Mouse (Mus musculus) right cerebral cortex, adult 2 months (tissue): ENCODE measurements at regions not wholly inside any gene's neighbourhood (a gene's known extent, or its start where the extent isn't known, plus 50 kb on each side); places are given as distances from the start of the nearest gene placed in this dataset.

Experiments
- DNase-seq, 2 experiments: peaks; one replicate each; pipeline ENCODE4 v3.0.0; 2021 to 2022; ENCODE audit warnings: low spot score in 2 of 2

DNA sequence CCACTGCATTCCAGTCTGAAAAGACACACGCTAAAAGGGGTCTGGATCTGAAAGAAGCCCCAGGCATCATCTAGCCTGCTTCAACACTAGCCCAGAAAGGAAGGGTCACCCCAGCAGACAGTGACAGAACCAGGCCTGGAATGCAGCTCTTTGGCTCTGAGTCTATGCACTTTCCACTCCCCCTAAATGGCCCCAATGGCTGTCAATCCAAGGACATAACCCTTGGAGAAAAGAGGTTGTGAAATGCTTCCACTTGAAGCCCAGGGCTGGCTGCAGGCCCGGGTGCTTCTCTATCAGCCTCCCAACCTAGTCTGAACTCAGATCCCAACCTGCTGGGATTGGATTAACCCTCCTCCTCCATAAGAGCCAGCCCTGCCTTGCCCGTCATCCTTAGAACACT is 194.6 kb upstream of the Bcl6 start:
- DNase-seq, result no peak

DNA sequence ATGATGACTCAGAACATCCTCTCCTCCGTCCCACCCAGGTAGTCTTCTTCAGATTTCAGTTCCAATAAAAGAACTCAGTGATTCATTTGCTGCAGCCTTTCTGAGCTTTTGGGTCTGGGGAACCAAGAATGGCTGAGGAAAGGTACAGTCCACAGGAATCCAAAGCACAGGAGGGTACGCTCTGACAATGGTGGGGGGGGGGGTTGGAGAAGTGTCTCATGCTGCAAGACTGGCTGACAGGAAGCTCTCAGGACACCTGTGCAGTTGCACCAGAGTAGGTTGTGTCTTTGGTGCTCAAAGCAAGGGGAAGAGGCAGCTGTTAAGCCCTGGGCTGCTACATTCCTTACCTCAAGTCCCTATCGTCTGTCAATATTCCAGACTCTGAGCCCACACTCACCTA is 192.7 kb upstream of the Bcl6 start:
- DNase-seq, result no peak

DNA sequence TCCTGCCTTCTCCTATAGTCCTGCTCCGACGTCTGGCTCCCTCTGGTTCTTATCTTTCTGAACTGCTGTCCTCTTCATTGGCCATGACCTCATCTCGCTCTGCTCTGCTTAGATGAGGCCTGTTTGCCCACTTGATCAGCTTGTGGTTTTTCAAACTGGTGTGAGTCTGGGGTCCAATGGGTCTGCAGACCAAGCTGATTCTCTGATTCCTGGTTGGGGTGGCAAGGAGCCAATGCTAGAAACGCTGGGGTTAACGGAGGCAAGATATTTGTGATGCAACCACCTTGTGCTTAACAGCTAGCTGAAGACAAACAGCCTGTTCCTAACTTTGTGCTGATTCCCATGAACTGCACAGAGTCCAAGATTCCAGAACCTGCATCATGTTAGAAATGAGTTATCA is 192.0 kb upstream of the Bcl6 start:
- no peak for DNase-seq

DNA sequence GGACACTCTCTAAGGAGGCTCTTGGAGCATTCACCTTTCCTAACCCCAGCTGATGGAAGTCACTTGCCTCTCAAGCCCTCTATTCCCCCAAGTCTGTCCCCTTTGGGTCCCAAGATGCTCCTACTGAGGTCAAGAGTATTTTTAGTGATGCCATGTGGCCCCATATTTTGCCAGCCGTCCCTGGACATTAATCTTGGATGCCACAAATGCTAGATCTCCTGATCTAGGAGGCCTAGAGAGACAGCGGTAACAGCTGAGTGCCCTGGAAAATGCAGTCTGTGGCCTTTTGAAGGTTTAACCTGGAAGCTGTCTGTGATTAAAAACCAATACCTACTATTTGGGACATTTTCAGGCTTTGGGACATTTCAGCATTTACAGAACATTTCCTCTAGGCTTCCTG is 188.9 kb upstream of the Bcl6 start:
- DNase-seq, result no peak

DNA sequence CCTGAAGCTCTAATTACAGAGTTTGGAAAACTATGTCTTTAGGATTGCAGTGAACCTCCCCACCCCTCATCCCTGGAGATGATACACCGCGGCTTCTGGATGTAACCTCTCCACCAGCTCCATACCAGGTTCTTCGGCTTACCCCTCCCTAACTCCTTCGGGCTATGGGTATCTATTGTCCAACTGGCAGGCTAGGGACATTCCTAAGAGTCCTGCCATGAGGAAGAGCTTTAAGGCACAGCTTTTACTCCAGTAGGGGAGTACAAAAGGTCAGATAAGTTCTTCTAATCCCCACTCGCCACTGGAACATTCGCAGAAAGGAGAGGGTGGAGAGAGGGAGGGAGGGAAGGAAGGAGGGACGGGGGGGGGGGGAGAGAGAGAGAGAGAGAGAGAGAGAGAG is 188.5 kb upstream of the Bcl6 start:
- DNase-seq, result no peak

DNA sequence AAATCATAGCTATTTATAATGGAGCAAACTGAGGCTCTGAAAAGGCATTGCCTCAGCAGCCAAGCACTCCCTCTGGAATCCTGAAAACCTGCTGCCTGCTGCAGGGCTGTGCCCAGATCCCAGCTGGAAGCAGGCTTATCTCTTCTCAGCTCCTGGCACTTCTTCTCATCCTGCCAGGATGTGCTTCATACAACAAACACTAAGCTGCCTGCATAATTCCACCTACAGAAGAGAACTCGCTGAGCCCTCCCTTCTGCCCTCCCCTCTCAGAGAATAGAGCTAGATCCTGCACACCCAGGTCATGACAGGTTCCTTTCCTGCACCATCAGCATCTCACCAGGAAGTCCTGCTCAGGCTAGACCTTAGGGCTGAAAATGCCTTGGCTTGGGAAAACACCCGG is 187.4 kb upstream of the Bcl6 start:
- DNase-seq, result peak; percentile 26 to 43

DNA sequence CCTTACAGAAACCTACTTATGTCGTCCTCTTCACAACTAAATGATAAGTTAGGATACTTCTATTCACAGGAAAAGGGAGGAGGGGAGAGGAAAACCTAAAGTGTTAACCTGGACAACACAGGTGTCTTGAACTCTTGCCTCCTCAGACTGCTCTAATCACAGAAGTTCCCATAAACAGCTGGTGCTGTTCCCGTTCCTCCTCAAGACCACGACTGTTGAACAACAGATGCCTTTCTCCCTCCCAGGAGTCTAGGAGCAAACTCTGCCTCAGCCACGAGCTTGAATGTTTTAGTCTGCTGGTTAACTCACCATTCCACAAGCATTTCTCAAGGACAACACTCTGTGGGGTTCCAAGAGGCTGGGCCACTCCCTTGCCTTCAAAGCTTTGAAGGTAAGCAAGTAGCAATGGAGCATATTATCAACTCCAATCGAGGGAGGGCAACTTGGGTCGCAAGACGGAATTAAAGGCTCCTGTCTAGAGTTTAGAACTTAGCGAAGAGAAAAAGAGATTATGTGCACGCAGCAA is 186.6 kb upstream of the Bcl6 start:
- no peak for DNase-seq

DNA sequence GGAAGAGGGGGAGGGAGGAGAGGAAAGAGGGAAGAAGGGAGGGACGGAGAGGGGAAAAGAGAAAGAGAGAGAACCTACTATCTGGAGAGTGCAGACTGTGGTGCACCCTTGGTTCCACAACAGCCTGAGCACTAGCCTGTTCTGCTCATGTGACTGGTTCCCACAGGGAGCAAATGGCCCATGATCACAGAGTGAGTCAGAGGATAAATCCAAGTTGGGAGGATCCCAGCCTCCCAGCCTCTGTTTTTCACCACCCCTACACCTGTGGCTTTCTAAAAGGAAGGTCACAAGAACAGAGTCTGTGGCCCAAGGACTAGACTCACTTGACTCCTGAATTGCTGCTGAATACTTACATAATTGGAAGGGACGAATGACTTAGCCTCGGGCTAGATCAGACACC is 185.9 kb upstream of the Bcl6 start:
- no peak for DNase-seq

DNA sequence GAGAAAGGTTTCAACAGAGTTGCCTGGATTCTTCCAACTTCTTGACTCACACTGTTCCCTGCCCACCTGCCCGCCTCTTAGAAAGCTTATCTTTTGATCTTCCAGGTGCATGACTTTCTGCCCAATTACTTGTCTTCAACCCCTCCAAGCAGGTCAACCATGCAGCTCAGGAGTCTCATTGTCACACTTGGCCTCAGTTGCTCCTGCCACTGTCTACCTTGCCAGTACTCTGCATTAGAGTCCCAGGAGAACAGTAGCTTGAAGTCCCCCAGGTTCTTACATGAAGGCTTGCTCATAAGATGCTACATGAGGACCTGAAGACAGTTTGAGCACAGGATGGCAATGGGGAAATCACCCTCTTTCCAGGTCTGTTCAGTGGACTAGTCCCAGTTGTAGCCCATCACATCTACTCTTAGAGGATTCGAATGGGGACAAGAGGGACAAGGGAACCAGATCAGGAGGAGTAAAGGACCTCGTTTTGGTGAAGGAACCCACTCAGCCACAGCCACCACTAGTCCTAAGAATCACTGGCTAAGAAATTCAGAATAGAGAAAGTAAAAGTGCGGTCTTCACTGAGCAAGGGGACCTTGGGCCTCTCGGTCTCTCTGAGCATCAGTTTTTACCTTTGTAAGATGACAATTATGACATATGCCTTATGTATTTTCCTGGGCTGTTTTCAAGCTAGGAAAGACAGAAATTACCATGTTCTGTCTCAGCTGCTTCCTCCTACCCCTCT is 185.3 kb upstream of the Bcl6 start:
- no peak for DNase-seq

DNA sequence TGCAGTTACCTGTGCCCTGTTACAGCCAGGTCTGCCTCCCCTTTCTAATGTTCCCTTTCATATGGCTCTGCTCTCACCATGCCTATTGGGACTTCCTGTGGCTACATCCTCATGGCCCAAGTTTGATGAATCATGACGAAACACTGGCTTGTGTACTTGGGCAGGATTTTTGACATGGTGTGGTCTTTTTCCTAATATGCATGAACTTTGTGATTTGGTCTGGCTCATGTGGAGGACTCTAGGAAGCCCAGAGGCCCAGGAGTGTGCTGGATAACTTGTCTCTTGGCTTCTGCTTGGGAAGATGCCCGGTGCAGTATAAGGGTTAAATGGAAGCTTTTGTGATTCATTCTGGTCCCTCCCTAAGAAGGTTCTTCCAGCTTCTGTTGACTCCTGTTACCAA is 184.0 kb upstream of the Bcl6 start:
- no peak for DNase-seq

DNA sequence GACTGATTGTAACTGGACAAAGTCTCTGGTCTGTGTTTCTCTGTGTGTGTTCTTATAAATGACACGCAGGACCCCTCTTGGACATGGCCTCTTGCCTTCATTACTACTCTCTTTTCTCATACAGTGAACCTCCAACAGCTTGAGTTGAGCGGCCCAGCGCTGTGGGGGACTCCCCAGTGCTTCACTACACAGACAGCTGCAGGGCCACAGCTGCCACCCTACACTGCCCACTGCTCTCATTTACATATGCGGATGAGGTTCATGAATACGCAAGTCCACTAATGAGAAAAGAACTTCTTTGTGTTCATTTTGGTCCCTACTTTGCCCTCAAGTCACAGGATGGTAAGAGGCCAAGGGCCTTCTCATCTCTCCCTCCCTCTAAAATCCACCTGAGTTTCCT is 183.4 kb upstream of the Bcl6 start:
- DNase-seq, result no peak

DNA sequence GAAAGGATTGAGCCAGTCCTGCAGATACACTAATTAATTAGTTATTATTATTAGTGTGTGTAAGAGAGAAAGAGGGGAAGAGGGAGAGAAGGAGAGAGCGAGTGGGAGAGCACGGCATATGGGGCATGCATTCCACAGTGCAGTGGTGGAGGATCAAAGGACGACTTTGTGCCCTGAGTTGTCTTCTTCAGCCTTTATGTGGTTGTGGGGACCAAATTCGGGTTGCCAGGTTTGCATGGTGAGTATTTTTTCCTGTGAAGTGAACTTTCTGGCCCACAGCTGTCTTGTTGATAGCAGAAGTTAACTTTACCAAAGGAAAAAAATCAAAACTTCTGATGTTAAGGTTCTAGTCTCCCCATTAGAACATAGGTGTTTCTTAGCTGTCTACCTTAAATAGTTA is 182.5 kb upstream of the Bcl6 start:
- no peak for DNase-seq

DNA sequence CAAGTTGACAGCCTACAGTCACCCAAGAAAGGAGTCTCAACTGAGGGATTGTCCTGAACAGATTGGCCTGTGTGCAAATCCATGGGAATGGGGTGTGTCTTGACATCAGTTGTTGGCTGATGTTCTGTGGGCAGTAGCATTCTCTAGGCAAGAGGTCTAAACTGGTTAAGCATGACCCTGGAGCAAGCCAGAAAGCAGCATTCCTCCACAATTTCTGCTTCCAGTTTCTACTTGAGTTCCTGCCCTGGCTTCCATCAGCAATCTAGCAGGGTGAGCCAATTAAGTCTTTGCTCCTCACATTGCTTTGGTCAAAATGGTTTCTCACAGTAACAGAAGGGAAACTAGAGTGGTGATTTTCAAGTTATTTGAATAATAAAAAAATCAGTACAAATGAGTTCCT is 177.8 kb upstream of the Bcl6 start:
- no peak for DNase-seq

DNA sequence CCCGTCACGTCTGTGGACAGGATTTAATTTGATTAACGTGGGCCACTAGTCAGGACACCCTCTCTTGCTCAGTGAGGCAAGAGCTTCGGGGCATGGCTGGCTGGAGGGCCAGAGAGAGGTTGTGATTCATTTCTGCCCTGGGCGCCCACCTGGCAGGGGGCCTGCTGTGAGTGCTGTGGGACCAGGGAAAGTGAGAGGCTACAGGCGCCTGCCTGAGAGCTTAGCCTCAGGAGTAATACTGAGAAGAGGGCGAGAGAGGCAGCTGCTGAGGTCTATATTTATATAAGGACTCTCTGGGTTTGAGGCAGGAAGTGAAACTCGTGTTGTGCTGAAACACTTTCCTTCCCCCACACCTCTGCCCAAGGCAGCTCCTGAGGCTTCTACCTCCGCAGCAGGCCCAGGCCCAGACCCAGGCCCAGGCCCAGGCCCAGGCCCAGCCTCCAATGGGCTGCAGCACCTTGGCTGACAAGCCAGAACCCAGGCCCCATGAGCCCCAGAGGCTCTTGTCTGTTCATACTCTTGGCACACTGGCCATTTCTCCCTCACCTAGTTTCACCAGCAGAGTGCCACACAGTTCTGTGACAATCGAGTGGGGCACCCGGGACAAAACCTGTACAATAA is 176.9 kb upstream of the Bcl6 start:
- DNase-seq, result no peak

DNA sequence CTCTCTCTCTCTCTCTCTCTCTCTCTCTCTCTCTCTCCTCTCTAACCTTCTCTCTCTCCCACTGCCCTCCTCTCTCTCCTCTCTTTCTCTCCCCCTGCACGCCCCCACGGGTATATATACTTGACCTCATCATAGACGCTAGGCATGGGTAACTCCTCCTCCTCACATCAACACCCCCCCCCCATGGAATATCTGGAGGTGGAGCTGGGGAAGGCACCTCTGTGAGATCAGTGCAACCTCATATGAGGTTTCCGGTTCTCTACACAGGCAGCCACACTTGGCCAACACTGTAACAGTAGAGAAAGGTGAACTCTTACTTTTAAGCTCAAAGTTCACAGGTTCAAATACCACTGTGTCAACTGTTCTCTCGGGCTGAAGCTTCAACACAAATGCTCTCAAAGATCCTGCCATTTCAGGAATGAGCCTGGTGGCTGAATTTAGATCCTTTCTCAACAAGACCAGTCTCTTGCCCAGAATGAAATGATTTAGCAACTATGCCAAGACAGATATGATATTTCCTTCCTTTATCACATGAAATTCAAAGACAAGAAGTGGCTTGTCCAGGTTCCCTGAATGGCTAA is 172.1 kb upstream of the Bcl6 start:
- no peak for DNase-seq

DNA sequence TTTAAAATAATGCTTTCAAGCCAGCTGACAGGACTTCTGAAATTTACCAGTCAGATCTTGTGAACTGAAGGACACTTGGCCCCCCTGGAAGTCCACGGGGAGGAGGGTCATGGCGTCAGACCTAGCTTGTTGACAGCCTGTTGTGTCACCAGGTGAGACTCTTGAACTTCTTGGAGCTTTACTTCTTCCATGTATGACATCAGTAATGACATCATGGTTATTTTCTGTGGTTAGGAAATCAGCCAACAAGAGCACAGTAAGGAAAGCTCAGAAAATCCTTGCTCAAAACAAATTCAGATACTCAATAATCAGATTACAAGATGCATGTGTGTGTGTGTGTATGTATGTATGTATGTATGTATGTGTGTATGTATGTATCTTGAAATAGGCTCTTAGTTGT is 170.7 kb upstream of the Bcl6 start:
- no peak for DNase-seq

DNA sequence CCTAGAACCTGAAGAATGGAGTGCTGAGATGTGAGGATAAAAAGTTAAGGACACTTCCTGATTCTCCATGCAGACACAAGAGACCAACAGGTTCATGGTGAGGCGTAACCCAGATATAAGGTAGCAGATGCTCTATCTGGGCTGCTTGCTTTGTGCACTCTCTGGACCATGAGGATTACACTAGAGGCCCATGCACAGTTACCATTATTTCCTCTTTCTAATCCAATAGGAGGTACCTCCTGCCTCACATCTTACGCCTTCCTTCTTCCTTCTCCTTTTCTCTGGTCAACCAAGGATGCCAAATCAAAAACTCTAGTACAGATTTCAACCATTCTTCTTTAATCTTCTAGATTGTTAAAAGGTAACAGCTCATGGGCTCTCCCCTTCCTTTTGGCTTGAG is 169.1 kb upstream of the Bcl6 start:
- DNase-seq, result no peak

DNA sequence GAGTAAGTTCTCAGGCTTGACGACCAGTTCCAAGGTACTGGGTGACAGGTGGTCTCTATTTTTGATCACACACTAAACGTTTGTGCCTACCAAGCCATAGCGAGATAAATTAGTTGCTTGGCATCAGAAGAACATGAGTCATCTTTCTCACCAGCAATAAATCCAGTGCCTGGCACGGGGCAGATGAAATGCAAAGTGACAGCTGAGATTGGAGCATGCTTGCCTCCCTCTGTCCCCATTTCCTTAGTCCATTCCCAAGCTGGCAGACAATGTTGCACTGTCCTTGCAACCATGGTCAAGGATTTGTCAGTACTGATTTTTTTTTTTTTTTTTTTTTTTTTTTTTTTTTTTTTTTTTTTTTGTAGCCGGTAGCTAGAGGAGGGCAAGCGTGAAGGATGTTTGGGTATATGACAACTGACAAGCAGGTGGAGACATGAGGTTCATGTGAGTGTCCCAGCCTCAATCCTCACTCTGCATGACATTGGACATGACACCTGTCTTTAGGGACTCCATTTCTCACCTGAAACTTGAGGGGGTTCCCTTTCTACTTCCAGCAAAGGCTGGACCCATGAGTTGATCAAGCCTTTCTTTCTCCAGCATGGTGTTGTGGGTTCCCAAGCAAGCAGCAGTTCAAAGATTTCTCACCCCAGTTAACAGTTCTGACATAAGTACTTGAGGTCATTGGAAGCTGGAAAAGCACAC is 168.2 kb upstream of the Bcl6 start:
- peak; percentile 32 to 46 for DNase-seq

DNA sequence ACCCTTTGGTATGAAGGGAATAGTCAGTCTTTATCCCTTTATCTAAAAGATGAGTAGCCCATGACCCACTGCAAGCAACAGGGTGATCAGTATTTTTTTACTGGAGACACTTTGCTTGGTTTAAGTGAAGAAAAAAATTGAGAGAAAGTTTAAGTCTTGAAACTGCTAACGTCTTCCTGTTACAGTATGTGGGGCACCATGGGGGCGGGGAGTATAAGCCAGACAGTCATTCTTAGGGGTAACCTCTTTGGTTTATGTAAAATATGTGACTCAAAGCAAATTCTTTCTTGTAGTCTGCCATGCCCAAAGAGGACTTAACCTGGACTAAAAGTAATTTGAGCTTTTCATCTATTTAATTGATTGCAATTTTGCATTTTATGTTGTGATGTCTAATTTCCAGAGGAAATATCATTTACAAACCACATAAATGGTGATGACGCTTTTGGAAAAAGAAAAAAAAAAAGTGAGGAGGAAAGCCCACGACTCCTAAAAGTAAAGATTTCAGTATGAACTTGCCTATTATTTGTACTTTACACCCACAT is 166.2 kb upstream of the Bcl6 start:
- DNase-seq, result no peak

DNA sequence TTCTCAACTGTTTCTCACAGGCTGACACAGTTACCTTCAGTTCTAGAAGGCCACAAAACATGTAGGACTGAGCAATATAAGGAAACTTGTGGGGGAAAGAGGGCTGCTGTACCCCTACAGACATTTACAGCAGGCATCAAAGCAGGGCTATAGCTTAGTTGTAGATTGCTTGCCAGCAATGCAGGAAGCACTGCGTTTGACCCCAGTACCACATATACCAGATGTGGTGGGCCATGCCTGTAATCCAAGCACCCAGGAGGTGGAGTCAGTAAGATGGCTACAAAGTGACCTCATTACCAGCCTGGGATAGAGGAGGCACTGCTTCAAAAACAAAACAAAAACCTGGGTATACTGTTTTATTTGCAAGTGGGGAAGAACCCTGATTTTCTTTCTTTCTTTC is 165.3 kb upstream of the Bcl6 start:
- DNase-seq, result no peak

DNA sequence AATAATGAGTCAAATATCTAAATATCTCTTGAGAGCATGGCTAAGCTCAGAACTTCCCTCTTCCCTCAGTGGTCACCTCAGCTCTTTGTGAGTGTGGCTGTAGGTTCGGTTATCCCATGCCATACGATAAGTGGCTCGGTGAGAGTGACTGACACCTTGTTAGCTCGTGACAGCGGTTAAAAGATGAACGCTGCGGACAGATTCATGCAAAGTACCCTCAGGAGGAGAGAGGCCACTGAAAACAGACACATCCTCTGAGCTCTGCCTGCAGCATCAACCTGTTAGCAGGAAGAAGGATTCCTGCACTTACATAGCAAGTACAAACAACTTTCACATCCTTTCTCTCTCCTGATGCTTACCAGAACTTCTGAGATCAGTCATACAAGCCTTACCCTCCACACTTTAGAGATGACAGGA is 163.2 kb upstream of the Bcl6 start:
- no peak for DNase-seq

DNA sequence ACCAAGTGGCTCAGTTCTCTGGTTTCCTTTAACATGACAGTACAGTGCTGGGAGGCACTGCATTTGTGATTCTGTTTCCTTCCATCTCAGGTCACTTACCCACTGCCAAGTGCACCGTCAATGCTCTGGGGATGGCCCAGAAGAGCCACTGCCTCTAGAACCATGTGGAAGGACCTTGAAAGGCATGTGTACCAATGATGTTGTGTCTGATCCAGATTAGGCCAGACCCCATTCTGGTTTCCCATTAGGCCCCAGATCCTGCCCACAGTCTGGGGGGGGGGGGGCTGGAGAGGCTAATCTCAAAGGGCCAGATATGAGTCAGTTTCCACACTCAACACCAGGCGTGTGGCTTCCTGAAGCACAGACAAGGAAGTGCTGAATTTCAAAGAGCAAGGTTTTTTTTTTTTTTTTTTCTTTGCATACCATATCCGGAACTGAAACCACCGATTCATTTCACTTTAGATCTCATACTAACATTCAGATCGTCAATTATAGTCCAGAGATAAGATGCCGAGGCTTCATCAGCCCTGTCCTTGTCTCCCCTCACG is 162.6 kb upstream of the Bcl6 start:
- no peak for DNase-seq
